Mouse (Mus musculus): ENCODE data around the gene Cavin4. TPM values are rescaled to one million over a fixed set of nuclear protein-coding genes. Genes with fewer than 3 reads are reported as not detected.

Gene Cavin4
- under 1 TPM in 1 of 2 experiments, not detected in 1; 0.09 TPM for polyA plus RNA-seq (2017; shearing (Covaris generic))

DNA sequence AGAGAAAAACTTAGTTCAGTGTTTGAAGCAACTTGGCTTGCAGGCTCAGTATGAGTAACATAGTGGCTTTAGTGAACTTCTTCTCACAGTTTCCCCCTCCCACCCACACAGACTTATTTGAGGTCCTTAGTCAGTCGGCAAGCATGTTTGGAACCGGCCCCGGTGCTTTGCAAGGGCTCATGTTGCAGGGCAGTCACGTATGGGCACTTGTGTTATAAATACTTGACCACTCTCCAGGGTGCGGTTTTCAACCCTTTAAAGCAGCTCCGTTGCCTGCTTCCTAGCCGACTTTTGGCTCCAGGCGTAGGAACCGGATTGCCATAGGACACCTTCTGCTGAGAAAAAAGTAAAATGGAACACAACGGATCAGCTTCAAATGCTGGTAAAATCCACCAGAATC is at the start of gene Cavin4:
Gene Cavin4, plus strand, starts transcription at position 244 of the 400 bp plus-strand sequence.

Other genes starting within 250 kb of the Cavin4 start
- 10 to 100 TPM; 65.1 to 66.7 TPM for gene Tex10, start 190.1 kb upstream of the Cavin4 start, polyA plus RNA-seq (2017; shearing (Covaris generic))
- not detected for gene Msantd3, start 123.6 kb upstream of the Cavin4 start, polyA plus RNA-seq (2017; shearing (Covaris generic))
- gene Tmeff1, start 78.3 kb upstream of the Cavin4 start, polyA plus RNA-seq (2017; shearing (Covaris generic)) = under 1 TPM in 1 of 2 experiments, not detected in 1; 0.19 TPM

Measured in activated CD4-positive, CD25-positive, alpha-beta regulatory T cell (primary cell).